Mouse (Mus musculus) 3T3-L1 (cell line): ENCODE measurements around the gene Ooep.
"Not testable (repeated sequence)": the region's sequence is repeated elsewhere in the genome, so short reads cannot be mapped to it uniquely, and the experiment has no call there.

Experiments
- DNase-seq: peaks from one replicate; pipeline ENCODE4 v3.0.0-alpha.2; 2015; ENCODE audit warnings: low read depth, low spot score

Gene Ooep

DNA sequence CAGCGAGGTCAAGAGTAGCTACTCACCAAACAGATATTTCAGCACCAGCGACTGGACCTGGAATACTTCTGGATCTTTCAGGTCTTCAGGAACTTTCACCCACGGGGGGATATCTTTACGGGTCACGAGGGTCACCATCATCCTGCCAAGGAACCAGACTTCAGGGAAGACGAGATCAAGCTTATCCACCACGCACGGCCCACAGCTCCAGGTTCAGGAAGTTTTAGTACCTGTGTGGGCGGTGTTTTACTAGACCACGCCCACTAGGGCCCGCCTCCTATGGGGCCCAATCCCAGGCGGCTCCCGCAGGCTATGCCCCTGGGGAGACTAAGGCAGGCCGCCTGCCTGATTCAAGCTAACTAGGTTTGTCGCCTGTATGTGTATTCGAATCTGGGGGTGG is 10.6 kb downstream of the Ooep start, which contains the start of gene Dppa5a:
Dppa5a (minus strand) TSS at position 219 of the 400 bp plus-strand sequence.
- not testable (repeated sequence) for DNase-seq

DNA sequence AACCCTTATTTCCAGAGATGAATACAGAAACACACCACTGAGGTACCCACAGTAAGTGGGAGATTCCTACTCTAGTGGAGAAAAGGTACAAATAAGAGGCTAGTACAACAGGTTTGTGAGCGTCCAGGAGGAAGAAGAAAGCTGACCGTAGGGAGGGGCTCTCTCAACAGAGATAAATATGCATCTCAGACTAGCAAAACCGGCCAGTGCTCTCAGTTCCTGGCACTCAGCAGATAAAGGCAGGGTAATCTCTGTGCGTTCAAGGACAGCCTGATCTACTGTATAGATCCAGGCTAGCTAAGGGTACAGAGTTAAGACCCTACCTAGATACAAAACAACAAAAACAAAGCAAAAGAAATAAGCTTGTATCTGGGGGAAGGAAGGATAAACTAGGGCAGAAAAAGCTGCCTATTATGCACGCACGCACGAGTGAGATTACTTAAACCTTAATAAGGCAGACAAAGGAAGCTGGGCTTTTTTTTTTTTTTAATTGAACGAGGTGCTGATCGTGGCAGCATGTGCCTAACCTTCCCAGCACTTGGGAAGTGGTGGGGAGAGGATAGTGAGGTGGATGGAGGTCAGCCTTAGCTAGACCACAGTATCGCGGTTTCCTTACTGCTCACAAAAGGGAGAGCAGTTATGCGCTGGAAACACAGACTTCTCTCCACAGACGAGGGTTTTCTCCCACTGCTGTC is 12.5 kb downstream of the Ooep start:
- DNase-seq: no peak

DNA sequence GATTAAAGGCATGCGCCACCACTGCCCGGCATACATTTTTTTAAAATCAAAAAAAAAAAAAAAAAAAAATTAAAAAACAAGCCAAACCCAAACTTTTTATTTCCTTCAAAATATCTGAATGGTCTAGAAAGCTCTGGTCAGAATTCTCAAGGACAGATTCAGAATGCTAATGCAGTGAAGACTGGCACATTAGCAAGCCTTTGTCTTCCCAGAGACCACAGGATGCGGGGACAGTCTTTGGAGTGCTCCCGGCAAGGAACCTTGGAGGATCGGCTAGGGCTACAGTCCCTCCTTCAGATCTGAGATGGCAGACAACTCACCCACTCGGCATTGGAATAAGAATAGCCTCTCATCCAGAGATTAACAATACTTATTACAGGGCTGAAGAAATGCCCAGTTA is 13.8 kb downstream of the Ooep start:
- no peak for DNase-seq

DNA sequence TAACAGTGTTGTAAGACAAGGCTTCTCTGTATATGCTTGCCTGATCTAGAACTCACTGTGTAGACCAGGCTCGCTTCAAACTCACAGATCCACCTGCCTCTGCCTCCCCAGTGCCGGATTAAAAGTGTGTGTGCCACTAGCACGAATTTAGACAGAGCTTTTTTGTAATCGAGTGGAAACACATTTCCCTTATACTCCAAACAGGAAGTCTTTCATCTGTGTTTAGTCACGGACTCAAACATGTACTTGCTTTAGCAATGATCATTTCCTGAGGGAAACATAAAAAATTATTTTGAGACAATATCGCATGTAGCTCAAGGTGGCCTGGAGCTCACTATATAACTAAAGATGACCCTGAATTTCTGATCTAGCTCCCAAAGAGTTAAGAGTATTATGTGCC is 15.2 kb downstream of the Ooep start:
- no peak for DNase-seq

DNA sequence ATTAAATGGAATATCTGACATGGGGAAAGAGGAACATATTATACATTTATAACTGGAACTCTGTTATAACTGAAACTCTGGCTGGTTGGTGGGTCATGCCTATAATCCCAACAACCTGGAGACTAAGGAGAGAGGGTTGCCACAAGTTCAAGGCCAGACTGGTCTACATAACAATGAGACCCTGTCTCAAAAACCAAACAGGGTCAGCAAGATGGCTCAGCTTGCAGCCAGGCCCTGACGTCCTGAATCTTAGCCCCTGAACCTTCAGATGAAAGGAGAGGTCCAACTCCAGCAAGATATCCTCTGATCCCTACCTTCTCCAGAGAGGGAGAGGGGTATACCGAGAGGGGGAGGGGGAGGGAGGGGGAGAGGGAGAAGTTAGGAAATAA is 18.0 kb downstream of the Ooep start:
- DNase-seq: no peak

DNA sequence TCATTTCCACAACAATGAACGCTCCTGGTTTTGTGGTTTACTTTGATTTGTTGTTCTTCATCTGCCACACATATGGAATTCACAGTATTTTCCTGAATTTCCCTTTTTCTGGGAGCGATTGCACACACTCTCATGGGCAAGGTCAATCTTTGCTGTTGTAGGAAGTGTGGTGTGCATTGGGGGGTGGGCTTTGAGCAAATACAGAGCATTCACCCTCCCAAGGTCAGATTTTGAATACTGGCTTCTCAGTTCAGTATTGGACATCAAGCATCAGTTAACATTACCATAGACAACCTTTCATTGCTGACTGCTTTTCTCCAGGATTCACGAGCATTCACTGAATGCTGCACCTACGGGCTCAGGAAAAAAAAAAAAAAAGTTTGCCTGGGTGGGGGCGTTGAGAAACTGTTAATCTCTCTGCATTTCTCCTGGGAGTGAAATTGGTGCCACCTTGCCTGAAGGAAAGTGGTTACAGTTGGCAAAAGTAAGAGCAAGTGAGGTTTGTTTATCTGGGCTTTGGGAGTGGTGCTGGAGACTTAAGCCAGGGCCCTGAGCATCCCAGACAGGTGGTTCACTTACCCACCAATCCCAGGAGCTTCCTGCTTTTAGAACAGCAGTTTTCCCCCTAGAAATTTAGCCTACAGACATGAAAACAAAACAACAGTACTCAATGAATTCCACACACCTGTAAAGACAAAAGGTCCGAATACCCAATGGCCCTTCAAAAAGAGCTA is 18.6 kb downstream of the Ooep start:
- no peak for DNase-seq

DNA sequence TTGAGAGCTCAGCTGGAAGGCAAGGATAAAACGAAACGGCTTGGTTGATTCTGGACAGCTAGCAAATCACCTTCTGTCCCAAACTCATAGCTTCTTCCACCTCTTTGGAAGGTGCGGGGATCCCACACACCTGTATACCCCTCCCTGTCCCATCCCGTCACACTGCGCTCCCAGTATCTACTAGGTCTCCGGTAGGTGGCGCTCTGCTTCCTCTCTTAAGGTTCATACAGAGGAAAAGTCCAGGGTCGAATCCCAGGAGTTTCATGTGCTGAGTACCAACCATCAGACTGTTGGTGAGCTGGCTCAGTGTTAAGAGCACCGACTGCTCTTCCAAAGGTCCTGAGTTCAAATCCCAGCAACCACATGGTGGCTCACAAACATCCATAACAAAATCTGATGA is 20.5 kb downstream of the Ooep start:
- peak; percentile 55 for DNase-seq

DNA sequence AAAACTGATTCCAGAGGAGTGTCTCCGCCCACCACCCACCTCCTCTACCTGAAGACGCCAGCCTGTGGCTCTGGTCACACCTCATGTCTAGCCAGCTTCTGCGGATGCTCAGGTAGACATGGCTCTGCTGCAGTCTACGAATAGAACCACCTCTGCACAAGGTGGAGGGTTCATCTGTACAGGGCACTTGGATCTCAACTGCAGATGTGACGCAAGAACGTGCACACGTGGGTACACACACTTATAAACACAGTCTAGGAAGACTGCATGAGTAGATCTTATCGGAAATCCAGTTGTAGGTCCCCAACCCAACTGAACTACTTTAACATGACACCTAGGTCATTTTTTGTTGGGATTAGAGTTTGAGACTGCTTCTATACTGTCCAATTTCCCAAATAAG is 22.9 kb downstream of the Ooep start, which contains the start of gene Gsta2:
Gsta2 (minus strand) TSS at position 178 of the 400 bp plus-strand sequence.
- DNase-seq: no peak

DNA sequence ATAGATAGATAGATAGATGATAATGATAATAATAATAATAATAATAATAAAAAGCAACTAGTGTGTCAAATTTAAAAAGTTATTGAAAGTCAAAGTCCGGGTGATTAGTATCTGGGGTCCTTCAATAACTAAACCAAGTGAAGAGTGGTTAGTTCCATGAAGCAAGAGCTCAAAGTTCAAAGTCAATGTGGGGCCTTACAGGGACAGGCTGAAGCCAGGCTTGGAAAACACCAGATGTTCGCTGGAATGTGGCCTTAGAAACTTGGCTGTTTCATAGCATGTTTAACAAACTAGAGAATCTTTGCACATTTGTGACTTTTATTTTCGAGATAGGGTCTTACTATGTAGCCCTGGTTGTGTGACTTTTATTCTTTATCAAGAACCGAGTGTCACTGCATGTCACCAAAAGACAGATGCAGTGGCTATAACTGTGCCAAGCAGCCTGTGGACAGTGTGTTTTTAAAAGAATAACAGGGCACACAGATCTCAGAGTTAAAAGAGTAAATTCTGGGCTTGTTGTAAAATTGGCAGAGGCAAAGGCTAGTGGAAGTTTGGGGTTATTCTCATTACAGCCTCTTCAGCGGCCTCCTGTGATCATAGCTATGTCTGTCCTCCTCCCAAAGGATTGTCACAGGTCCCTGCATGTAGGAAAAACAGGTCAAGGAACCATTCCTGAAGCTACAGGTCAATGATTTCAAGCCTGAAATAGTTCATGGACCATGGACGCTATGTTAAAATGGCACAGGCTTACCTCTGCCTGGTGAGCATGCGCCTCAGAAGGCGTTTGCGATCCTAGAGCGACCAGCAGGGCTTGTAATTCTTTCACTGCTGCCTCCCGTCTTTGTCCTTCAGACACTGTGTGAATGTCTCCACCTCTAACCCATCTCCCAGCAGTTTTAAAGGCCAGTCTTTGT is 23.6 kb downstream of the Ooep start:
- peak; percentile 19 for DNase-seq

DNA sequence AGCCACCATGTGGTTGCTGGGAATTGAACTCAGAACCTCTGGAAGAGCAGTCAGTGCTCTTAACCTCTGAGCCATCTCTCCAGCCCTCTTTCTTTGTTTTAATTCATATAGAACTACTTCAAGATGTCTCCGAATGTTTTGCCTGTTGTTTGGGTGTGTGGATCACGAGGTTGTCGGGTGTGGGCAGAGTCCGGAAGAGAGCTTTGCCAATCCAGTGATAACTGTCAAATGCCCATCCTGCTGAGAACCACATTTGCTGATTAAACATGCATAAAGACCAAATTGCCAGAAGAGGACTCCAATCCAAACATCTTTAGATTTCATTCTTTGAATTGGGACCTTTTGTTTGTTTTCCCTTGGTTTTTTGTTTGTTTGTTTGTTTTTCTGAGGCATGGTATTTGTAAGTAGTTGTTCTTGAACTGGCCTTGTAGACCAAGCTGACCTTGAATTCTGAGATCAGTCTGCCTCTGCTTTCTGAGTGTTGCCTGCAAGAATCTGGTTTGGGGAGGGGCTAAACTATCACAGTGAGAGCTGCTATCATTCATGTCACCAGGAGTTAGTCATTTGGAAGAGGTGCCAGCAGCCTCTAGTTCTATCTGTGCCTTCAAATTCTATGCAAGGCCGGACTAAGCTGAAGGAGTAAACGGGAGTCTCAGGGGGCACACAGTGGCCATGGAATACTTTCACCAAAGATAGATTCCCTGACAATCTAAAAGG is 26.9 kb downstream of the Ooep start:
- DNase-seq: peak; percentile 36

DNA sequence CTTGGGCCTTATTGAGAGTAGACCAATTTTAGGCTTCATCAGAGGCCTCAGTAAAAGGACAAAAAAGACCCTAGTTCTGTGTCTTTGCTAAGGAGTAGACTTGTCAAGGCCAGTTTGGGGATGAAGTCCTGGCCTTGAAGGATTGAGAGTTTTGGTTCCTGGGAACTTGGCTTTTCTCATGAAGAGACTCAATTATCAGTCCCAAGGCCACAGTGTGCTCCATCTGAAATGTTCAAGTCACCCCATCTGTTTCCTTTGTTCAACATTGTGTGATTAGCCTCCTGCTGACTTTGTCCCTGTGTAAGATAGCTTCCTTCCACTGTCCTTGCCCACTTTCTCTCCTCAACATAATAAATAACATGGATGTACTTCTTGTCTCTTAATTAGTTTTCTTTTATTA is 28.5 kb downstream of the Ooep start:
- not testable (repeated sequence) for DNase-seq

DNA sequence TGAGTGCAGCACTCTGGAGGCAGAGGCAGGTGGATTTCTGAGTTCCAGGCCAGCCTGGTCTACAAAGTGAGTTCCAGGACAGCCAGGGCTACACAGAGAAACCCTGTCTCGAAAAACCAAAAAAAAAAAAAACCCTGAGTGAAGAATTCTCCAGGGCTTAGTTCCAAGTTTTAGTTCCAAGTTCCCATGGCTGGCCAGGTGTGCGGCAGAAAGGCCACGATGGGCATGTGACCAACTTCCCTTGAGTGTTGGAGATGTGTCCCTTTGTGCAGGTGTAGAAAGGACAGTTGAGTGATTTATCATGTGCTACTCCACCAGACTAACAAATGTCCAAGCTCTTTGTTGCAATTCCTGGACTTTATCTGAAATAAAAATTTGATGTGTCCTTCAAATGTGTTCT is 29.4 kb downstream of the Ooep start:
- DNase-seq: not testable (repeated sequence)

DNA sequence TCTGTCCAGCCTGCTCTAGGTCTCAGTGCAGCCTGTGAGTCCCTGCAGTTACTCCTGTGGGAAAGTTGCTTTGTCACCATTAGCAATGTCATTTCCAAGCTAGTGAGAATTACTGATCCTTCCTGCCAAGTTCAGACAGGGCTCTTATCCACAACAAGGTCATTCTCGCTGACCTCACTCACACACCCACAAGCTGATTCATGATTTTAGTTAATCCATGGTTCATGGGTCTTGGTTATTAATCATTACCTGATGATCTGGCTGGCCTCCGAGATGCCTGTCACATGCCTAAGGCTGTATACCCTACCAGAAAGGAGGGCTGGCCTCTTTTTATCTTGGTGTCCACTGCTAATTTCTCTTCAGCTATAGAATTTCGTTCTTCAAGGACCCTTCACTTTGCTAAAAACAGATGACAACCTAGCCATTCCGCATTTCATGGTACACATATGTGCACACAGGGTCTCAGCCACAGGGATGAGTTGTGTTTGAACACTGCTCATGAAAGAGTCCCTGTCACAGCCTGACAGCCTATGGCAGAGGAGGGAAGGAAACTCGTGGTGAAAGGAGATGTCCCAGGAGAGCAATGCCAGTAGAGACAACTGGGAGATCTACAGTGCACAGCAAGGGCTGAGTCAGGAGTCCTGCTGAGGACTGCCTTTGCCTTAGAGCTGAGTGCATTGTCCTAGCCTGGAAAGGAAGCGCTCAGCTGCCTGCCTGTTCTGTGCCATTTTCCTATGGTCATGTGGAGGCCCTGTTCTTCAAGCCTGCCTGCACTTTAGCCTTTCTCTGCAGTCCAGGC is 30.1 kb downstream of the Ooep start:
- DNase-seq: peak; percentile 68

DNA sequence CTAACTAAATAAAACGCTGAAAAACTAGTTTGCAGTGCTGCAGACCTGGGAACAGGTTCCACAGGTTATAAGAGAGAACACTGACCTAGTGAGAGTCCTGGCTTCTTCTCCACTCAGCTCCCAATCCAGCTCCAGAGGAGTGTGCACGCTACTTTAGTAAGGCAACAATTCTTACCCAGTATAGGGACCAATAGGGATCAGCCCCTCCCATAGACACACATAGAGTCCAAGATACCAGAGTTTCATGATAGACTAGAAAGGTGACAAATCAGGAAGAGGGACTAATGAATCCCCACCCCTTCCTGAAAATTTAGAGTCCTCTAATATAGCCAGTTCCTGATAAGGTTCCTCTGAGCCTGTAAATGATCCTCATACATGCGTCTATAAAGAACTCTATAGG is 31.5 kb downstream of the Ooep start:
- no peak for DNase-seq

DNA sequence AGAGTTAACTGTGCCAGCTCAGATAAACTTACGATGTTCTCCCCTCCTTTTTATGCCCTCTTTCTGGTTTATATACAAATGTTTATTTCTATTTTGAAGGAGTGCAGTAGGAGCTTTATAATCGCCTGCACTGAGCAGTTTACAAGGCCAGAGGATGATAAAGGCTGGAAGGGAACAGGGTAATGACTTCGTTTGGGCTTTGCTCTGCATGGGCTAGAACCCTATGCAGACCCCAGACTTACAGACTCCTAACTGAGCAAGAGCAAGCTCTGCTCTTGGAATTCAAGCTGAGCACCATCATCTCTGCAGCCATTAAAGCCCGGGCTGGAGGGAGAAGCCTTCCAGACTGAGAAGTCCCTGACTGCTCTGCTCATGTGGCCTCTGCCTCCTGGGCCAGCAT is 33.3 kb downstream of the Ooep start:
- DNase-seq: not testable (repeated sequence)

DNA sequence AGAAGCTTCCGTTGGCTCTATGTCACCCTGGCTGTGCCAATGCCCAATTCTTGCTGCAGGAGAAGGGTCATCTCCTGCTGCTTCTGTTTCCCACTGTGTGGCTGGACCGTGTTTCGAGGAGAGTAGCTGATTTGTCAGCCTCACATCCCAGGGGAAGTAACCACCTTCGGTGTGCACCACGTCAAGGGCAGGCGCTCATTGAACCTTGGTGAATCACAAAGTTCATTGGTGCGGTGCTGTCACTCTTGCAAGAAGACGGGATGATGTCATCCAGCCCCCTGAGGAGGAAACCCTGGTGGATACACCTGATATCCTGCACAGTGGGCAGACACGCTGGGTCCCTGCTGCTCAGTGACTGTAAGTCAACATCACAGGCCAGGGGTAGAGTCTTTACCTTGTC is 35.5 kb downstream of the Ooep start:
- DNase-seq: not testable (repeated sequence)

DNA sequence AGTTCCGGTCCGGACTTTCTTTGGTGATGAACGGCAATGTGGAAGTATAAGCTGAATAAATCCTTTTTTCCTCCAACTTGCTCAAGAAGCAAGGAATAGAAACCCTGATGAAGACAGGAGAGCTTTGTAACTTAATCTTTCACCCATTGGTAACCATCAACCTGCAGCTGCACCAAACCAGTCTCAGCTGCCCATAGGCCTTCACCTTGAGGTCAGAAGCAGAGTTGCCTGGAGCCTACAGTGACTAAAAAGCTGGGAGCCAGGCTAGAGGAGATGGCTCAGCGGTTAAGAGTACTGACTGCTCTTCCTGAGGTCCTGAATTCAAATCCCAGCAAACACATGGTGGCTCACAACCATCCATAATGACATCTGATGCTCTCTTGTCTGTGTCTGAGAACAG is 36.0 kb downstream of the Ooep start:
- not testable (repeated sequence) for DNase-seq

DNA sequence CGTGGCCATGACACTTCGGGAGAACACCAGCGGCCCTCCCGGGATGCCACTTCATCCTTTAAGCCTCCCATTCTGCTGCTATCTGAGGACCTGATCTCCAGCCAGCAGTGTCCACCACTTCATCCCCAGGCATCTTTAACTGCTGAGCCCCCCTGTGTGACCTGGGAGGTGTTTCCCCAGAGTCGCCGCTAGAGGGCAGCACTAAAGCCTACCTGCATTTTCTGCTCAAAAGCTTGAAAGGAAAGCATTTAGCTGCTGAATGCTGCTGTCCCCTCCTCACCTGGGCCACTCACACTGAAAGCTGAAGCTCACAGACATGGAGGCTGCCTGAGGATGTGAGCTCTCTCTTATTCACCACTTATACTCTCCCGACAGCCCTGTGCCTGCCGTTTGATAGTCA is 38.2 kb downstream of the Ooep start:
- peak; percentile 64 for DNase-seq

DNA sequence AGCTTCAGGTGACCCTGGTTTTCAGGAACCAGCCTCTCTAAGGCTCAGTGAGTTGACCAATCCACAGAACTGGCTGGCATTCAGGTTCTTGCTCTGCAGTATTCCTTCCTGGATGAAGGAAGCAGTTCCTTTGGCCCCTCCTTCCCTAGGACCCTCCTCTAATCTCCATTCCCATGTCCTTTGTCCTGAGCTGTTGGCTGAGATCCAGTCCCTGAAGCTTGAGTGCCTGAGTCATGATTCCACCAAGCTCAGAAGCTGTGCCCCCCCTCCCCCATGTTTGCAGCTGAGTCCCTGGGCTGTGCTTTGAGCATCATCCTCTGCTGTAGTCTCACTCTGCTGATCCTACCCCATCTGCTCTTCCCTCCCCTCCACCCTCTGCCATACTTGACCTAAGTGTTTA is 41.5 kb downstream of the Ooep start:
- DNase-seq: peak; percentile 20

DNA sequence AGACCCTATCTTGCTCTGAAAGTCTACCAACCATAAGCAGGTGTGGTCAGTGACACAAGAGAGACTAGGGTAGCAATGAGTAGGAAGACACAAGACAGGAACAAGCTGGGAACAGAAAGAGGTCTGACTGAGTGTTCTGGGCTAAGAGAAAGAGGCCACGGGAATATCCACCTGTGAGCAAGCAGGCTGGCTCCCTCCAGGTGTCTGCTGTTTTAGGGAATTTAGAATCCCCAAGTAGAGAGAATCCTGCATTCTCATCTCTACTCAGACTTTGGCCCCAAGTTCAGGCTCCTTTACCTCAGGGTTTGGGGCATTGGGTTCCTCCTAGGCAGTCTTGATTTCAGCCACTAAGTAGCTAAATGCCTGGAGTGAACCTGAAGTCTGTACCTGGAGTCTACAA is 51.2 kb downstream of the Ooep start, which contains the start of gene Omt2b:
Omt2b (plus strand) TSS at position 301 of the 400 bp plus-strand sequence.
- not testable (repeated sequence) for DNase-seq
